In the genomic region with DNA sequence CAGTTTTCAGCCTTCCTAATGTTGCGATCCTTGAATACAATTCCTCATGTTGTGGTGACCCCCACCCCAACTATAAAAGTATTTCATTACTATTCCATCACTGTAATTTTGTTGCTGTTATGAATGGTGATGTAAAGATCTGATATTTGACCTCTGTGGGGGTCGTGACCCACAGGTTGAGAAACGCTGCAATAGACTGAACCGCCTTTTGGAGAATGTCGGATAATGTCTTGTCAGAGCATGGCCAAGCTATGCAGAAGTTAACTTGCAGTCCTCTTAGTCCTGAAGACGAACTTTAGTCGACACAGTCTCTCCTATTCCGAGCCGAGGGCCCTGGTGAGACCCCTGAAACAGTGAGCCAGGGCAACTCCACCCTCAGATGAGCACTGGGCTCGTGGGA, we compare ENCODE assay signal across 18 mouse cellular contexts. TPM values are rescaled to one million over a fixed set of nuclear protein-coding genes. Genes with fewer than 3 reads are reported as not detected.
A peak's percentile ranks its signal among the peaks of the same experiment; 100 is the strongest.
DNase-seq lines count a peak whose midpoint lies in the region; TF ChIP-seq lines count a peak whose summit lies in the region.
"Had no signal": no experiment of that assay in that cellular context is flagged by ENCODE, and none has a peak within 500 bp of the region (broad histone marks: within the 10 kb centered on the region; RNA-seq: fewer than 3 reads in every experiment).

No protein-coding gene starts in this region.

- no peak overlapping the region for H3K27ac ChIP-seq in ES-E14 (ENCODE audit: insufficient read depth, low read depth, low read length, poor library complexity, severe bottlenecking)

- no peak overlapping the region for H3K9ac ChIP-seq in ES-E14 (ENCODE audit: insufficient read depth, low read depth, low read length, poor library complexity, severe bottlenecking)

- peak; percentile 73 for DNase-seq in heart, adult 11 months
- DNase-seq in heart, adult 18-20 months, result no peak
- DNase-seq in testis, postnatal 10 days (ENCODE audit: low spot score), result peak; percentile 29
- DNase-seq in testis, postnatal 14 days (ENCODE audit: low spot score), result no peak
- DNase-seq in ES-E14 (ENCODE audit: low read depth, low spot score), result no peak
- no peak for DNase-seq in gastrocnemius, postnatal 4 days (ENCODE audit: low spot score in 2 of 2)
- DNase-seq: adrenal gland, adult 2 months; adrenal gland, adult 8-10 months; adrenal gland, postnatal 10 days; adrenal gland, postnatal 14 days; adrenal gland, postnatal 25 days; adrenal gland, postnatal 36 days; B cell, adult 2 months; cerebellum, adult 11 months; cerebellum, adult 11-12 months; cerebellum, adult 18-20 months; cerebellum, adult 2 months had no signal

- H3K36me3 ChIP-seq in ES-E14 (ENCODE audit: control insufficient read depth, insufficient read depth, low read length, poor library complexity, severe bottlenecking), result peaks cover 29% of the 10 kb centered on the region

- no peak overlapping the region for H3K4me3 ChIP-seq in ES-E14 (ENCODE audit: insufficient read depth in 1 of 2, low read depth in 1 of 2, low read length in 2 of 2, poor library complexity in 1 of 2, severe bottlenecking in 1 of 2)

- no peaks in the 10 kb centered on the region for H3K9me3 ChIP-seq in ES-E14 (ENCODE audit: control insufficient read depth, insufficient read depth, low read depth, low read length)
- H3K9me3 ChIP-seq: G1E had no signal

- H3K4me1 ChIP-seq in ES-E14 (ENCODE audit: control insufficient read depth in 2 of 2, insufficient read depth in 2 of 2, low read length in 2 of 2, poor library complexity in 1 of 2), result no peaks in the 10 kb centered on the region

- in situ Hi-C loops in ES-E14 (cut with MboI; ENCODE audit: low sequenced_read_pairs in 2 of 2, unreplicated experiment in 2 of 2), result no loop called here

TF ChIP-seq in ES-E14, 5 proteins besides CTCF, POLR2A, EP300 and RAD21:
- TF ChIP-seq HCFC1 (IDR thresholded peaks at IDR 0.05; ENCODE audit: borderline replicate concordance, insufficient read depth, low read length), result no peak
- TF ChIP-seq MAFK (IDR thresholded peaks at IDR 0.05; ENCODE audit: insufficient read depth, low read depth, low read length), result no peak
- TF ChIP-seq CHD2 (IDR thresholded peaks at IDR 0.05; ENCODE audit: low read depth, low read length), result peak; percentile 52; the same call in 1 of the 2 replicates

RNA-seq across cellular contexts. Expression of a gene that starts 13.6 kb away (rescaled TPM):
- 10 to 100 TPM; 63.8 to 74.1 TPM for total RNA-seq in heart, adult 18-20 months (2021)
- total RNA-seq in ES-E14 (2012; rRNA removed), result 15.8 and 25.3 TPM in 2 replicates
- total RNA-seq in gastrocnemius, postnatal 4 days (2021), result 10 to 100 TPM; 31.4 to 34.1 TPM

RNA-seq across cellular contexts. Expression of a gene that starts 13.8 kb away (rescaled TPM):
- total RNA-seq in heart, adult 18-20 months (2021), result 10 to 100 TPM; 20.1 to 21.7 TPM
- 24.7 and 27.7 TPM in 2 replicates for total RNA-seq in ES-E14 (2012; rRNA removed)
- total RNA-seq in gastrocnemius, postnatal 4 days (2021), result 10 to 100 TPM; 22.5 to 25.7 TPM

Comparison
In these comparisons a context has a peak if more than half of its experiments do, and no peak if none do; other contexts are left out.
1. DNase-seq: peak in heart, adult 11 months (single experiment) and testis, postnatal 10 days (single experiment); none in heart, adult 18-20 months (0 of 2), testis, postnatal 14 days (single experiment), ES-E14 (single experiment) and gastrocnemius, postnatal 4 days (0 of 2).